Mouse (Mus musculus) forebrain, embryonic 12.5 days (tissue): ENCODE results near the gene Ttll5. TPM values are rescaled to one million over a fixed set of nuclear protein-coding genes. Genes with fewer than 3 reads are reported as not detected.

Experiments
- ATAC-seq: fragments of 200-750 bp; cut with Nextera tagmentation; 2 replicates; pipeline ENCODE4 v1.8.0; 2017; ENCODE audit warnings: moderate TSS enrichment; ENCODE audit not compliant: low FRiP score
- H3K27ac ChIP-seq: fragments of 300-500 bp; sonication (generic); 2 replicates; pipeline ENCODE4 v1.5.1; 2016; ENCODE audit warnings: mild to moderate bottlenecking
- H3K27me3 ChIP-seq: fragments of 300-500 bp; sonication (generic); 2 replicates; pipeline ENCODE4 v1.6.1; 2016; ENCODE audit warnings: mild to moderate bottlenecking
- H3K36me3 ChIP-seq: fragments of 300-500 bp; sonication (generic); replicated peaks from 2 replicates; pipeline ENCODE4 v1.6.1; 2016; ENCODE audit warnings: mild to moderate bottlenecking
- H3K4me1 ChIP-seq: fragments of 300-500 bp; sonication (generic); 2 replicates; pipeline ENCODE4 v1.6.1; 2016
- H3K4me2 ChIP-seq: fragments of 300-500 bp; sonication (generic); 2 replicates; pipeline ENCODE4 v1.6.1; 2016; ENCODE audit warnings: mild to moderate bottlenecking, moderate library complexity
- H3K4me3 ChIP-seq: fragments of 300-500 bp; sonication (generic); replicated peaks from 2 replicates; pipeline ENCODE4 v1.5.1; 2016; ENCODE audit warnings: mild to moderate bottlenecking
- H3K9ac ChIP-seq: fragments of 300-500 bp; sonication (generic); 2 replicates; pipeline ENCODE4 v1.6.1; 2016; ENCODE audit warnings: mild to moderate bottlenecking
- H3K9me3 ChIP-seq: fragments of 300-500 bp; sonication (generic); 2 replicates; pipeline ENCODE4 v1.6.1; 2016
- WGBS: fragments of 180-500 bp; shearing (Covaris S2); methylation state at CpG from one replicate; pipeline ENCODE4 v1.1.7; 2016; 5-methylcytosine and 5-hydroxymethylcytosine counted together
- polyA plus RNA-seq: library from polyadenylated mRNA; unstranded; fragments of >200 nt; fragmentation: Nextera tagmentation; extraction: Ambion mirVana; gene quantifications from 2 replicates; pipeline ENCODE4 v1.2.1, GENCODE M21; 2016

Gene Ttll5
- polyA plus RNA-seq, 1 experiment from 2014 or later: 17.3 TPM

DNA sequence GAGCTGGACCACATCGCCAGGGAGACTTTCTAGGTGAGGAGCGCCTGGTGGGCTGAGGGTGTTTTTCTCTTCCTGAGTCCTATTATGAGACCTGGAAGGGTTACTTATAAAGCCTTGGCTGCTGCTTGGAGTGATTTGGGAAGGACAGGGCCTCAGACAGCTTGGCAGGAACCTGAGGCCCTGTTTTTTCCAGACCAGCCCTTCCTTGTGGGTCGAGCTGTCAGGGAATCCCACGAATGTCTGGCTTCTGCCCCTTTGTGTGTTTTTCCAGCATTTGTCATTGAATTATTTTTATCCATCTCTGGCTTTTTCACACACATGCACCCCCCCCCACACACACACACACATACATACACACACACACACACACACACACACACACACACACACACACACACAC is 136.2 kb downstream of the Ttll5 start:
- no peak overlapping the region for H3K4me3 ChIP-seq
- no peak overlapping the region for H3K4me2 ChIP-seq
- no peak overlapping the region for H3K9ac ChIP-seq
- 85% methylated on average over 4 of the region's 4 CpGs for WGBS
- H3K36me3 ChIP-seq: peaks cover 5% of the 10 kb centered on the region; the same call in 1 of the 2 replicates
- no peaks in the 10 kb centered on the region for H3K9me3 ChIP-seq
- no peak for ATAC-seq
- no peaks in the 10 kb centered on the region for H3K27me3 ChIP-seq
- no peak overlapping the region for H3K27ac ChIP-seq
- H3K4me1 ChIP-seq: 0 out of 2 replicates have a peak, but pooled peaks cover 5% of the 10 kb centered on the region

- Histone ChIP-seq H3K4me1 (0 out of 2 replicates have a peak, but pooled peaks cover 5% of the 10 kb centered on the region), H3K27me3 (no peaks in the 10 kb centered on the region), H3K36me3 (peaks cover 5% of the 10 kb centered on the region; the same call in 1 of the 2 replicates), H3K27ac (0 out of 2 replicates have a peak overlapping the region, but pooled peaks have one; percentile 36), H3K9me3 (no peaks in the 10 kb centered on the region), H3K4me3 (no peak overlapping the region), H3K4me2 (no peak overlapping the region), H3K9ac (no peak overlapping the region)
- WGBS: 79% methylated on average over 2 of the region's 2 CpGs
- no peak for ATAC-seq
Measured at GRCm38 (mm10) chr12:85963160-85963559, 138.7 kb downstream of the Ttll5 start.

- H3K36me3 ChIP-seq: peaks cover 5% of the 10 kb centered on the region; the same call in 1 of the 2 replicates
- WGBS: 90% methylated on average over 11 of the region's 11 CpGs
- H3K4me3 ChIP-seq: no peak overlapping the region
- ATAC-seq: no peak
- H3K4me2 ChIP-seq: no peak overlapping the region
- no peaks in the 10 kb centered on the region for H3K27me3 ChIP-seq
- H3K9me3 ChIP-seq: no peaks in the 10 kb centered on the region
- no peak overlapping the region for H3K9ac ChIP-seq
- H3K27ac ChIP-seq: no peak overlapping the region
- H3K4me1 ChIP-seq: peaks cover 9% of the 10 kb centered on the region; the same call in 1 of the 2 replicates
Measured at GRCm38 (mm10) chr12:85963699-85964098, 139.2 kb downstream of the Ttll5 start.

GRCm38 (mm10) chr12:85964436-85964835 is 140.0 kb downstream of the Ttll5 start:
- no peak overlapping the region for H3K27ac ChIP-seq
- no peaks in the 10 kb centered on the region for H3K9me3 ChIP-seq
- H3K4me3 ChIP-seq: no peak overlapping the region
- WGBS: 86% methylated on average over 3 of the region's 3 CpGs
- no peaks in the 10 kb centered on the region for H3K27me3 ChIP-seq
- ATAC-seq: no peak
- H3K9ac ChIP-seq: no peak overlapping the region
- peaks cover 9% of the 10 kb centered on the region; the same call in 1 of the 2 replicates for H3K4me1 ChIP-seq
- H3K36me3 ChIP-seq: peaks cover 5% of the 10 kb centered on the region; the same call in 1 of the 2 replicates
- H3K4me2 ChIP-seq: no peak overlapping the region

GRCm38 (mm10) chr12:85967812-85968211 is 143.4 kb downstream of the Ttll5 start:
- Histone ChIP-seq H3K4me1 (peaks cover 6% of the 10 kb centered on the region; the same call in 1 of the 2 replicates), H3K9me3 (no peaks in the 10 kb centered on the region), H3K9ac (no peak overlapping the region), H3K4me3 (no peak overlapping the region), H3K4me2 (no peak overlapping the region), H3K36me3 (peaks cover 5% of the 10 kb centered on the region; the same call in 1 of the 2 replicates), H3K27ac (no peak overlapping the region), H3K27me3 (no peaks in the 10 kb centered on the region)
- no peak for ATAC-seq

- H3K4me2 ChIP-seq: no peak overlapping the region
- no peak overlapping the region for H3K9ac ChIP-seq
- H3K9me3 ChIP-seq: no peaks in the 10 kb centered on the region
- no peaks in the 10 kb centered on the region for H3K27me3 ChIP-seq
- peaks cover 5% of the 10 kb centered on the region; the same call in 1 of the 2 replicates for H3K36me3 ChIP-seq
- no peak overlapping the region for H3K4me3 ChIP-seq
- no peak overlapping the region for H3K27ac ChIP-seq
- no peak for ATAC-seq
- peaks cover 4% of the 10 kb centered on the region; the same call in 1 of the 2 replicates for H3K4me1 ChIP-seq
- 82% methylated on average over 4 of the region's 4 CpGs for WGBS
Measured at GRCm38 (mm10) chr12:85968409-85968808, 143.9 kb downstream of the Ttll5 start.

DNA sequence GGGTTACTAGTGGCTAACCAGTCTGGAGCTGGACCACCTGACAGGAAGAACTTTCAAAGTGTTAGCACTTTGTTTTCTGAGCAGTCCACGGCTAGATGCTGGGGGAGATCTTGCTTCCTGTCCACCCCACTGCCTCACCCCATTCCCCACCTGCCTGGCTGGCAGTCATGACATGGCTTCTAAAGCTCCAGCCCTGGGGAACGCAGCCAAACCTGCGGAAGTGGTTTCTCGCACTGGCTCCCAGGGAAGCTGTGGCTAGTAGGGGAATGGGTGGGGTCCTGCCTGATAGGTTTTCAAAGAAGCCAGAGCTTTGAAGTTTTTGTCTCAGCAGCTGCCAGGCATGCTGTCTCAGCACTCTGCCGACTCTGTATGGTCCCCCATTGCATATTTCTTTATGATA is 145.1 kb downstream of the Ttll5 start:
- H3K27me3 ChIP-seq: no peaks in the 10 kb centered on the region
- no peak for ATAC-seq
- H3K4me3 ChIP-seq: no peak overlapping the region
- no peak overlapping the region for H3K4me2 ChIP-seq
- WGBS: 76% methylated on average over 5 of the region's 5 CpGs
- no peak overlapping the region for H3K9ac ChIP-seq
- H3K27ac ChIP-seq: no peak overlapping the region
- H3K4me1 ChIP-seq: peaks cover 6% of the 10 kb centered on the region
- no peaks in the 10 kb centered on the region for H3K36me3 ChIP-seq
- H3K9me3 ChIP-seq: no peaks in the 10 kb centered on the region

DNA sequence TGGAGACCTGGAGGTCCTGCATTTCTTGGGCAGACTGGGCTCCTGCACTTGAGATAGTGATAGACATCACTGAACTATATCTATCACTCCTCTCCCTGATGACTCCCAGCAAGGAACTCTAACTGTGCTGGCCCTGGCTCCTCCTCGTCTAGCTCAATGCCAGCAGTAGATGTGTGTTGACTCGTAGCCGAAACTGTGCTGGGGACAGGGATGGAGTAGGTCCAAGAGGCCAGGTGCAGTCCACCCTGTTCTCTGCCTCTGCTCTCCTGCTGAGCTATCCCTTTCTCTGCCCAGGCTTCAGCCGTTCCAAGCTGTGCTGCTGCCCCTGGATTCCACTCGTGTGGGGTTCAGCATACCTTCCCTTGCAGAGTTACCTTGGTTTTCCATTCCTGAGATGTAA is 145.7 kb downstream of the Ttll5 start:
- Histone ChIP-seq H3K36me3 (no peaks in the 10 kb centered on the region), H3K4me2 (no peak overlapping the region), H3K27me3 (no peaks in the 10 kb centered on the region), H3K9me3 (no peaks in the 10 kb centered on the region), H3K4me3 (no peak overlapping the region), H3K9ac (no peak overlapping the region), H3K4me1 (peaks cover 6% of the 10 kb centered on the region), H3K27ac (no peak overlapping the region)
- 82% methylated on average over 5 of the region's 5 CpGs for WGBS
- no peak for ATAC-seq

- H3K4me2 ChIP-seq: no peak overlapping the region
- H3K9ac ChIP-seq: no peak overlapping the region
- no peaks in the 10 kb centered on the region for H3K36me3 ChIP-seq
- no peak for ATAC-seq
- H3K4me3 ChIP-seq: no peak overlapping the region
- H3K27ac ChIP-seq: no peak overlapping the region
- H3K9me3 ChIP-seq: no peaks in the 10 kb centered on the region
- 67% methylated on average over 2 of the region's 2 CpGs for WGBS
- H3K27me3 ChIP-seq: no peaks in the 10 kb centered on the region
- peaks cover 6% of the 10 kb centered on the region for H3K4me1 ChIP-seq
Measured at GRCm38 (mm10) chr12:85970803-85971202, 146.3 kb downstream of the Ttll5 start.

GRCm38 (mm10) chr12:85971655-85972054 is 147.2 kb downstream of the Ttll5 start:
- 85% methylated on average over 4 of the region's 4 CpGs for WGBS
- no peak overlapping the region for H3K9ac ChIP-seq

DNA sequence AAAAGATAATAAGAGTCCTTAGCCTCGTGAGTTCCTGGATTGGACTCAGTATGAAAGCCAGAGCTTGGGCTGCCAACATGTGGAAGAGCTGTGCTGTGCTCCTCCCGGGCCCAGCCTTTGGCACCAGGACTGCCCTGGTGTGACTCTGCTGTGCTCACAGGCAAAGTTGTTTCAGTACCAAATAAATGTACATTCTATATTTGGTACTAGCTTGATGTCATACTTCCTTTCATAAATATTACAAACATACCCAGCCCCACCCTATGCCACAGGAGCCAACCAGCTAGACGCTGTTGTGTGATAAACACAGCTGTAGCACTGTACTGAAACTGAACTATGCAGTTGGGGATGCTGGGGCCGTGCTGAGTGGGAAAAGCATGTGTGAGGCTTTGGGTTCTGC is 149.1 kb downstream of the Ttll5 start:
- H3K9me3 ChIP-seq: no peaks in the 10 kb centered on the region
- no peak overlapping the region for H3K9ac ChIP-seq
- no peaks in the 10 kb centered on the region for H3K36me3 ChIP-seq
- peaks cover 3% of the 10 kb centered on the region for H3K4me1 ChIP-seq
- no peak overlapping the region for H3K27ac ChIP-seq
- ATAC-seq: no peak
- no peak overlapping the region for H3K4me2 ChIP-seq
- H3K27me3 ChIP-seq: no peaks in the 10 kb centered on the region
- WGBS: 76% methylated on average over 4 of the region's 4 CpGs
- H3K4me3 ChIP-seq: no peak overlapping the region

More at GRCm38 (mm10) chr12:85971655-85972054, 147.2 kb downstream of the Ttll5 start:
- no peak overlapping the region for H3K4me2 ChIP-seq
- no peak for ATAC-seq
- peaks cover 6% of the 10 kb centered on the region for H3K4me1 ChIP-seq
- no peak overlapping the region for H3K4me3 ChIP-seq
- no peaks in the 10 kb centered on the region for H3K9me3 ChIP-seq
- no peaks in the 10 kb centered on the region for H3K36me3 ChIP-seq
- H3K27ac ChIP-seq: no peak overlapping the region
- no peaks in the 10 kb centered on the region for H3K27me3 ChIP-seq

GRCm38 (mm10) chr12:85974030-85974429 is 149.6 kb downstream of the Ttll5 start:
- Histone ChIP-seq H3K4me1 (peaks cover 2% of the 10 kb centered on the region; the same call in 1 of the 2 replicates), H3K27ac (no peak overlapping the region), H3K27me3 (no peaks in the 10 kb centered on the region), H3K9me3 (no peaks in the 10 kb centered on the region), H3K36me3 (no peaks in the 10 kb centered on the region), H3K4me2 (no peak overlapping the region), H3K9ac (no peak overlapping the region), H3K4me3 (no peak overlapping the region)
- ATAC-seq: no peak
- WGBS: 75% methylated on average over 4 of the region's 4 CpGs

GRCm38 (mm10) chr12:85979996-85980395 is 155.5 kb downstream of the Ttll5 start:
- Histone ChIP-seq H3K27ac (no peak overlapping the region), H3K4me1 (peaks cover 1% of the 10 kb centered on the region; the same call in 1 of the 2 replicates), H3K36me3 (no peaks in the 10 kb centered on the region), H3K9me3 (no peaks in the 10 kb centered on the region), H3K9ac (no peak overlapping the region), H3K4me3 (no peak overlapping the region), H3K27me3 (no peaks in the 10 kb centered on the region), H3K4me2 (no peak overlapping the region)
- 87% methylated on average over 5 of the region's 5 CpGs for WGBS
- no peak for ATAC-seq
